Mouse (Mus musculus): ENCODE measurements around the gene Nav1.

The Nav1 gene

DNA sequence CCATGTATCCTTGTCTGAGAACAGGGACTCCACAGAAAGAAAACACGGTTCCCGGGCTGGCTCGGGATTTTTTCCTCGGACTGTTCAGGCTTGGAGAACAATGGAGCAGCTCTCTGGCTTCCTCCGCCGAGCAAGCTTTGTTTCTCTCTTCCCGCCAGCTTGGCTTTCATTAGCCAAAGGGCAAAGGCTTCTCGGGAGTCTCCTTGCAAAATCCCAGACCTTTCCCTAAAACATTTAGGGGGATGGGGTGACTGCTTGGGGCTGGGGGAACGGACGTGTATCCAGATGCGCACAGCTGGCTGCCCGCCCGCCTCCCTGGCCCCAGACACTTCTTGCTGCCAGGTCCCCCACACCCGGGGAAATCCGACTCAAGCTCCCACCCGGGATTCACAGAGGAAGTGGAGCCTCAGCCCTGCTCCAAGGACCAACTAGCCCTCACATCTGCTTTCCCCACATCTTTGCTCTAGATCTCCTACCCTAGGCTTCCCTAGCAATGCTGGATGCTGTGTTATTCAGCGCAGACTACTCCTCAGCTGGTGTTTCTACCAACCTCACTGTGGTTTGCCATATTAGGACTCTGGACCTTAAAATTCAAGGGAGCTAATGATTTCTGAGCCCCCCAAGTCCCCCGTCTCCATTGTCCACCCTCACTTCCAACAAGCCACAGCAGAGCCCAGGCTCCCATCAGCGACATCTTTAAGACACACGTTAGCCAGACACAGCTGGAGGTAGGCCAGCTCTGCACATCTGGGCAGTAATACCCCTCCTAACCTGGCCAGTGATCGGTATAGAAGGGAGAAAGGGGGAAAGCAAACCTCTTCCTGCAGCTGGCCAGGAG is 23.2 kb downstream of the Nav1 start:
- DNase-seq (ENCODE audit: extremely low read depth, insufficient read length, low spot score), result no peak

DNA sequence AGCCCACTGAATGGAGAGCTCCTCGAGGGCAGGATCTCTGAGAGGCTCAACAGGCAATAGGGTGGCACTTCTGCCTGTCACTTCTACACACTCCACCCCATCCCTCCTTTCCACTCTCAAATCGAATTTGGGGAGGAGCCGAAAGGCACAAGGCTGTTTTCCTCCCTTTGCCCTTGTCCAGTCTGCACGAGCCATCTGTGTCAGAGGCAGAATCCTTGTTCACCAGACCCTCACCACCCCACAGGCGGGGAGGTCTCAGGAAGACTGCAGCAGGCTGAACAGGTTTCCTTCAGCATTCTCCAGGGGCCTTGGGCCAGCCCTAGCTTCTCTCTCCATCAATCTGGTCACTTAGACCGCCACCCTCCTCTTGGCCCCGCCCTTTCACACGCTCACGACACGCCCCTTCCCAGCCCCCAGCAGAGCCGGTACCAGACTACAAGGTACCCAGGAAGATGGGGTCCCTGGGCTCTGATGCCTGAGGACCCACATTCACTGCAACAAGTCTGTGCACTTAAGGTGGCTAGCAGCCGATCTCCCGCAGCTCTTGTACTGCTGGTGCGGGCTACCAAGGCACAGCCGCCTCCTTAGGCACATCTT is 23.9 kb downstream of the Nav1 start:
- DNase-seq (ENCODE audit: extremely low read depth, insufficient read length, low spot score), result no peak

DNA sequence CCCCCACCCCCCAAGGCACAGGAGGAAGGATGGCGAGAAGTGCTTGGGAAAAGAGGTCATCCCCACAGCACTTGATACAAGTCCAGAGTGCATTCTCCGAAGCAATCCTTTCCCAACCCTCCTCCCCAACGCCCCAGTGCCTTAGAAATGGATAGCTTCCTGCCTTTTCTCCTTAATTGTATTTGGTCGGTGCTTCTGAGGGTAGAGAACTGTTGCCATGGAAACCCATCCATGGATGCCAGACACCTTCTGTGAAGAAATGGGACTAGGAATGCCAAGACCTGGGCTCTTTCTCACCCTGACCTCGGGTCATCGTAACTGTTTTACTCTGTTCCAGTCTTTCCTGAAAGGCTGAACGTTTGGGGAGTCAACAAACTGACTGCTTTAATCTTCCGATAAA is 26.1 kb downstream of the Nav1 start:
- no peak for DNase-seq (ENCODE audit: extremely low read depth, insufficient read length, low spot score)

DNA sequence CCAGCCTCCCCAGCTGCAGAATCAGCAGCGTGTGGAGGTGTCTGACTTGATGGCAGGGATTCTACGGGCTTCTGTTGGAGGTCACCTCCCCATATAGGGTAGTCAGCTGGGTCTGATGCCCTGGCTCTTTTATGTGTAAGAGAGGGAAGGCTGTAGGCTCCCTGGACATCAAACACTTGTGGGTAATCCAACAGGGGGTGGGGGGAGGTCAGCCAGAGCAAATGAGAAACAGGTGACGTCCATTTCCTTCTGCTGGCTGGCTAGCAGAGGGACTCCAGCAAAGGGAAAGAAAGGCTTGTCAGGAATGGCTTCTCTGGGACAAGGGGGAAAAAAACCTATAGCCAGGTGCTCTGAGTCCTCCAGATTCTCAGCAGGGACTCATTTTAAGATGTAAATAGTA is 28.0 kb downstream of the Nav1 start:
- DNase-seq (ENCODE audit: extremely low read depth, insufficient read length, low spot score), result no peak

DNA sequence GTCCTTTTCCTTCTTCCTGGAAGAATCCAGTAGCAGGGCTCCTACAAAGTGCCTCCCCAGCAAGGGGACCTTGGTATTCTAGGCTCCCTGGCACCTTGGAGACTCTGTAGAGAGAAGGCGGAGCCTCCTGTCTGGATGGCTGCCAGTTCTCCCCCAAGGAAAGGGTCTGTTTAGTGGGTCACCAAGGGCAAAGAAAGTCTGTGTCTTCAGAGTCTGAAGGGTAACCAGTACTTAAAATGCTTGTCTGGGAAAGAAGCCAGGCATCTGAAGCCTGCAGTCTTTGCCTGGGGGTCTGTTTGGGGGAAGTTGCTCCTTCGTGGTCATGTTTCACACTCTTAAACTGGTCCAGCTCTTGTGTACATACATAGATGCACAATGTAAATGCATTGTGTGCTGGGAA is 29.3 kb downstream of the Nav1 start:
- no peak for DNase-seq (ENCODE audit: extremely low read depth, insufficient read length, low spot score)

DNA sequence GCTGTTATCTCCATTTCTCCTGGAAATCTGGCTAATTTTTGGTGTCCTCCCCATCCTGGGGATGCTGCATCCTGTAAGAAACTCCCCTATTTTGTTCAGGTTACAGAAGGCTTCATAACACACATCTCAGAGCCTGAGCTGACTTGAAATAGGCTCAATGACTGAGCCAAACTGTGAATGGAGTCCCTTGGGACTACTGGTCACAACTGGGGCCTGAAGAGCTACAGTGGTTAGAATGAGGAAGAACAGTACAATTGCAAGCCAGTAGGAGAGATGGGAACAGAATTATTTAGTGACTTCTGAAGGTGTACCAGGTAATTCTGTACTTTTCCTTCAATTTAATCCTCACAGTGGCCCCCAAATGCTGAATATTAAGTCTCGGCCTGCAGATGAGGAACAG is 31.7 kb downstream of the Nav1 start:
- no peak for DNase-seq (ENCODE audit: extremely low read depth, insufficient read length, low spot score)

DNA sequence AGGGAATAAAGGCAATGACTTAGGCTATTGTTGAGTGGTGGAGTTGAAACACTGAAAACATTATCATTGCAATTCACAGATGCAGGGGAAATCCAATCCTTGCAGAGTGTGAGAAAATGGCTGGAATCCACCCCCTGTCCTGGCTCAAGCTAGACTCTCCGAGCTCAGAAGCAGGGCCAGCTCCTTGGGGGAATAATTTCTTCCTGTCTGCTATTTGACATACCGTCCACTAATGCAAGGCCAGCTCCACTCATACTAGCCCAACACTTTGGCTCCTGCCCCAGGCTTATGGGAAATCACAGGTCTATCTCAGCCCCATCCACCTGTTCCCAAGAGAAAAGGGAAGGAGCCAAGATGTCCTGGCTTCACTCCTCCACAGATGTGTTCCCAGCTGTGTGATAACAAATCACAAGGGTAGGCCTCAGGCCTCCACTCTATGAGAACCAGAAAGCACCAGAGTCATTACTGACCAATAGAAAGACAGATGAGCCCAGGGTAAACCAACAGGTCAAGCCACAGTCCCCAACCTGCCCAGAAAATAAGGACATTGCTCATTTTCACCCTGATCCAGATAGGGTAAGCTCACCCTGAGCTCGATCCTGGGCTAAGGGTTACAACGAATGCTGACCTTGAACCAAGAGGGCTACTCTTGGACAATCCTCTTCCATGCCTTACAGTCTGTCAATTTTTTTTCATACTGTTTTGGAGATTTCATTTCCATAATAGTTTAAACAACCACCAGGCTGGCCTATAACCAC is 32.5 kb downstream of the Nav1 start:
- DNase-seq (ENCODE audit: extremely low read depth, insufficient read length, low spot score), result no peak

DNA sequence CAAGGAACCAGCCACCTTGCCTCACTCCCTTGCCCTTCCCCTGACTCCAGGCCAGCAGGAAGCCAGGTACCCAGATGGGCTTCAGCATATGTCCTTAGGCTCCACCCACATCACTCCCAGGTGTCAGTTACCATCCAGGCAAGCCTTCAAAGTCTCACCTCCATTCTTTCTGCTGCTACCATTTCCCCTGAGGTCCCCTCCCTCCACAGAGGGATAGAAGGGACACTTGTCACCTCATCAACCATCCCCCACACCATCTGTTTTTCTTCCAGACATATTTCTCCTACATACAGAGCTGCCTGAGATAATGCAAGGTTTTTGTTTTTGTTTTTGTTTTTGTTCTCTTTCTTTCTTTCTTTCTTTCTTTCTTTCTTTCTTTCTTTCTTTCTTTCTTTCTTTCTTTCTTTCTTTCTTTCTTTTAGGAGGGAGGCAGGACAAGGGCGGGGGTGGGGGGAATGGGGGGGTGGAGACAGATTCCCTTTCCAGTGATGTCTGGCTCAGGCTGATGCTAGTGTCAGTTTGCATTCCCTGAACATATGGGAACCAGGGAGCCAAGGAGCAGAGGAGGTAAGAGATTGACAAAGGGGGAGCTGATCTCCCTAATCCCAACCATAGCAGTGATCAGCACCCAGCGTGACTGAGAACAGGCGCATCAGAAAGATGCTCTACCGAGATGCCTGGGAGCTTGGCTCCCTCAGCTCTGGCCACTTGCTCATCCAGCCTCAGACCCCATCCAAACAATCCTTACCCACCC is 34.8 kb downstream of the Nav1 start:
- DNase-seq (ENCODE audit: extremely low read depth, insufficient read length, low spot score), result no peak

DNA sequence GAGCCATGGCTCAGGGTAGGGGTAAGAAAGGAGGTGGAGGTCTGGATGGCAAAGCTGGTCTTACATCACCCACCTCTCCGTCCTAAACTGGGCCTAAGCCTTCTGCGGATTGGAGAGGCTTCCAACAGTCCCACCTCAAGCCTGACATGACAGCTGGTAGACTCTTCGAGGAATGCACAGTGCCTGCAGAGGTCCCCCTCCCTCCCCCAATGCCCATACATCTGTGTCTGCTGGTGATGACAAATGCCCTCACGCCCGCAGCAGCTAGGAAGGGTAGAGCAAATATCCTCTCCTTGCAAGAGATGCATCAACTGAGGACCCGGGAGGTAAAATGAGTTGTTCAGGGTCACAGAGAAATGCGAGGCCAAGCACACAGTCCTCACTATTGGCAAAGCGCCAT is 39.0 kb downstream of the Nav1 start:
- DNase-seq (ENCODE audit: extremely low read depth, insufficient read length, low spot score), result peak; percentile 50

DNA sequence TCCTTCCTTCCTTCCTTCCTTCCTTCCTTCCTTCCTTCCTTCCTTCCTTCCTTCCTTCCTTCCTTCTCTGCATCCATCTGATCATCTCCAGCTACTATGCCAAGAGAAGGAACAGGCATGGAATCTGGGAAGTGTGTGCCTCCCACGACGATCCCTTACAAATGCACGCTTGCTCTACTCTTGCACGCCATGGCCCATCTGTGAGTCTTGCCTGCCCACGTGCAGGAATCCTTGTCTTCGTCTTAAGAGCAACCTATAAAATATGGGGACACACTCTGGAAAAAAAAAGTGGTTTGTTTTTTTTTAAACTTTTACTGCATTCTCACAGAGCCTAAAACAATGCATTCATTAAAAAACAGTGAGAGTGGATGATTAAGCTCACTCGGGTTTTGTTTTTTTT is 40.5 kb downstream of the Nav1 start:
- DNase-seq (ENCODE audit: extremely low read depth, insufficient read length, low spot score), result no peak

DNA sequence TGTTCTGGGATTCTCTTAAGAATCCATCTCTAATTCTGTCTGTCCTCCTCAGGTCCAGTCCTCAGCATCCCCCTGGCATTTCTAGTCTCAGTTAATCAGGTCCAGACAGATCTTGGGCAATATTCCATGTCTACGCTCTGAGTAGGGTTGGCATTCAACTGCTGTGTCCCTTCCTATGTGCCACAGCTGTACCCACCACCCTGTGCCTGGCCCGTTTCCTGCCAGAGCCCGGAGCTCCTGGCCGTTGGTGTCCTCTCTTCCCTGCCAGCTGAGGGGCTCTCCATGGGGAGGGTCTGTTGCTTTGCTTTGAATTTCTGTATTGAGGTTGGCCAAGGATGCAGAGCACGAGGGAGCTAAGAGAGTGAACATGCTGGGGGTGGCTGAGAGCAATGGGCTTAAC is 41.3 kb downstream of the Nav1 start:
- DNase-seq (ENCODE audit: extremely low read depth, insufficient read length, low spot score), result no peak

DNA sequence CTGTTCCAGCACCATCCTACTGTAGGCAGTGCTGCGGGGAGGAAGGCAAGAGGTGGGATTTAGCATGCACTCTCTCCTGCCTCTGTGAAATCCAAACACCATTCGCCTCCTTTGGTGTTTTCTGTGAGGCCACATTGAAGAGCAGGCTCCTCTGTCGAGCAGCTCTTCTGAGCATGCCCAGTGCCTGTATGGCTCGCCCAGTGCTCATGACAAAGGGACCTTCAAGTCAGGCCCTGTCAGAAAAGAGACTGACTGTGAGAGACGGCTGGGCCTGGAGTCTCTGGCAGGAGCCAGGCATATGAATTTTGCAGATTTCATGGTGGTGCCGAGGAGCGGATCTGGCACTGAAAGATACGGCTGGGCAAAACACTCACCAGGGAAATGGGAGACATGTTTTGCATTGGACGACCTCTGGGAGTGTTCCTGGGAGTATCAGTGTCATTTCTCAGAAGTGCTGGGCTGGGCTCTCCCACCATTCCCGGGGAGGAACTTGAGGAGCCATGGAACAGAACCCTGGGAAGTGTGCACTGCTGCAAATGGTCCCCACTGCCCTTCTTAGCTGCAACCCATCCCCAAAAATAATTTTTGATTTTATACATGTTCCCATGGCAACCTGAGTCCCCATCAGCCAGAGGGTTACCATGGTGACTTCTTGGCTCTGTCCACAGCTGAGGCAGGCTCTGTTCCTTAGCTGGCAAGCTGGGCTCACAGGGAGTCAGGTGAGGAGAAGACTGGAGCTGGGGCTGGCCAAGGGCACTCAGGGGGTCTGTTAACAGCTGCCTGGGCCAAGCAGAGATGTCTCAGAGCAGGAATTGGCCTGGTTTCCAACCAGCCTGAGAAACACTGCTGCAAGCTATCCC is 42.2 kb downstream of the Nav1 start:
- DNase-seq (ENCODE audit: extremely low read depth, insufficient read length, low spot score), result no peak

DNA sequence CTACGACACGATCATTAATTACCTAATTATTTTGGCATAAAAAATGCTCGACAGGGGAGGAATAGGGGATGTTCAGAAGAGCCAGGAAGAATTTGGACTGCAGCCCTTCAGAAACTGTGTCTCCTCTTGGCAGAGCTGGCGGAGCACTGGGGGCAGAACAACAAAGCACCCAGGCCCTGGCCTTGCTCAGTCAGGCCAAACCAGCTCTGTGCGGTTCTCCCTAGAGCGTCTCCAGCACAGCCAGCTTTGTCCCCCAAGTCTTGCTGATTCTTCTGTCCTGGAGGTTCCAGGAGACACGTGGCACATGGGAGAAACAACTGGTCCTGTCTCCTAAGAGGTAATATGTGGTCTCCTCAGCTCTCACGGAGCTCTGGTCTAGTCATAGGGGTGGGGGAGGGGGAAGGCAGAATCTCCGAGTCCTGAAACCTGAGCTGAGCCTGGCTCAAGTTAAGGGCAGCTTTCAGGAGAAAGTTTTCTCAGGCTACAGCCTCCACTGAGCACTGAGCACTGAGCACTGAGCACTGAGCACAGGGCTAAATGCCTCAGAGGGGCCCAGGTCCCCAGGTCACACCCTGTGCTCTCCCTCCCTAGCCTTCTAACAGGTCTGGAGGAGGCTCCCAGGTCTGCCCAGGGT is 43.2 kb downstream of the Nav1 start:
- DNase-seq (ENCODE audit: extremely low read depth, insufficient read length, low spot score), result no peak

DNA sequence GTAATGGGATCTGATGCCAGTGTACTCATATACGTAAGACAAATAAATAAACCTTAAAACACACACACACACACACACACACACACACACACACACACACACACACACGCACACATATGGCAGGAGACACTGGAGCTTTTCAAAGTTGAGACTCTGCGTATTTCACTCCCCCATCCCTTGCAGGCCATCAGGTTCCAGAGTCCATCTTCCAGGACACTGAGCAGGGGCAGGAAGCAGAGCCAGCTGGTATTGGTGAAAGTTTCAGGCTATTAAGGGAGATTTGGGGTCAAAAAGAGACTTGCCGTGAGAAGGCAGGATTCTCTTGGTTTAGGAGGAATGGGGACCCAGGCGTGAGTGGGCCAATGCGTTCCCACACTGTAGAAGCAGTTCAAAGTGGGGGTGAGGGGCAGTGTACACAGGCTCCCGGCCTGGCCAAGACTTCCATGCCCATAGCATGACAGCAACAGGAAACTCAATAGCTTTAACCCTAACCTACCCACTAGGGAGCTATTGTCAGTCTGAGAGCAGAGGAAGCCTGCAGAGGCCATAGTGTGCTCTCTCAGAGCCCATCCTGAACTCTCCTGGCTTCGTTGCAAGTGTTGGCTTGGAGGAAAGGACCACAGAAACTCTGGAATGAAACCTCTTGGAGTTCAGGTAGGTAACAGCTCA is 44.0 kb downstream of the Nav1 start:
- DNase-seq (ENCODE audit: extremely low read depth, insufficient read length, low spot score), result no peak

DNA sequence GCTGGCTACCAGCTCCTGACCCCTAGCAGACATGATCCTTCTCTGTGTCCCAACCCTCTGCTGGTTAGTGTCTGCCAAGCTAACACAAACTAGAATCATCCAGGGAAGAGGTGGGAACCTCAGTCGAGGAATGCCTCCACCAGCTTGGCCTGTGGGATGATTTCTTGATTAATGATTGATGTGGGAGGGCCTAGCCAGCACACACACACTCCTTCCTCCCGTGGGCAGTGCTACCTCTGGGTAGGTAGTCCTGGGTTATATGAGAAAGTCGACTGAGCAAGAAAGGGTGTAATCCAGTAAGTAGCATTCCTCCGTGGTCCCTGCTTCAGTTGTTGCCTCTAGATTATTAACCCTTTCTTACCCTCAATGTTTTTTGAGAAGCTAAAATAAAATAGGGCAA is 45.0 kb downstream of the Nav1 start:
- DNase-seq (ENCODE audit: extremely low read depth, insufficient read length, low spot score), result no peak

DNA sequence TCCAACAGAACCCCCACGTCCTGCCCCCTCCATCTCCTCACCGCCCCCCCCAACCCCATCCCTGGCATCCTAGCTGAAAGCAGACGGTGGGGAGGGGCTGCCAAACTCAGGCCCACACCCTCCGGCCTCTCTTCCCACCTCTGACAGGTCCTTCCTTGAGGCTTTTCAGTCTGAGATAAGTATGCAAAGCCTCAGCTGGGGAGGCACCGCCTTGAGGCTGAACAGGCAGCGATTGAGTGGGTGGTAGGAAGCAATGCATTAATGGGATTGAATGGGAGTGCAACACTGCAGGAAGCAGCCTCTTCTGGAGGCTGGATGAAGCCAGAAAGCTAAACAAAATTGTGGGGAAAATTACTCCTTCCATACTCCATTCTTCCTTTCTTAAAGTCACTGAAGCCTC is 45.8 kb downstream of the Nav1 start:
- DNase-seq (ENCODE audit: extremely low read depth, insufficient read length, low spot score), result no peak

DNA sequence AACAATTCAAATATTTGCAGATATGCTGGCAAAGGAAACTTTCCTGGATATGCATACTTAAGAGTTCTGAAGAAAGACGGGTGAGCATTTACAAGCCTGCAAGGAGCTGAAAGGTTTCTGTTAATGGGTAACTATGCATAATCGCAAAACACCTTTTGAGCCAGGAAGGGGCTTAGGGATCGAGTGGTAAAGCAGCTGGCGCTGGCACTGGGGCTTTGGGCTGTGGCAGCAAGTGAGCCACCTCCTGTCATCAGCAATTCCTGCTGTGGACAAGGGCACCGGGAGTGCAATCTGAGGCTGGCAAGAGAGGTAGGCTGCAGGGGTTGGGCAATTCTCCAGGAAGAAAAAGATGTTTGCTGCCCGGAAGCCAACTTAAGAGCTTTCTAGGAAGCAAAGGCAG is 49.1 kb downstream of the Nav1 start:
- DNase-seq (ENCODE audit: extremely low read depth, insufficient read length, low spot score), result no peak

DNA sequence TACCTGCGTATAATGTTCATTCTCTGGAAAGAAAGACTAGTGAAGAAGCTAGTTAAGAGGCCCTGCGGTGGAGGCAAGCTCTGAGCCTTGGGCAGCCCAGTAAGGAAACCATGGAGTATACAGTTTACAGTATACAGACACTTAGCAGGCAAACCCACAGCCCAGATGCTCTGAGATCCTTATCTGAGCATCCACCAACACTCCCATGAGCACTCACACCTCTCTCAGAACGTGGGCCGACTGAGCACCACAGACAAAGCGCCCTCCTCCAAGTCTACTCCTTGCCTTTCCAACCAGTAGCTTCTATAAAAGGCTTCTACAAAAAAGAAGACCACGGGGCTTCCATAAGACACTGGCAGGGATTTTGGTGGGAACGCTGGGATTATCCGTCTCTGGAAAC is 51.2 kb downstream of the Nav1 start:
- DNase-seq (ENCODE audit: extremely low read depth, insufficient read length, low spot score), result no peak

DNA sequence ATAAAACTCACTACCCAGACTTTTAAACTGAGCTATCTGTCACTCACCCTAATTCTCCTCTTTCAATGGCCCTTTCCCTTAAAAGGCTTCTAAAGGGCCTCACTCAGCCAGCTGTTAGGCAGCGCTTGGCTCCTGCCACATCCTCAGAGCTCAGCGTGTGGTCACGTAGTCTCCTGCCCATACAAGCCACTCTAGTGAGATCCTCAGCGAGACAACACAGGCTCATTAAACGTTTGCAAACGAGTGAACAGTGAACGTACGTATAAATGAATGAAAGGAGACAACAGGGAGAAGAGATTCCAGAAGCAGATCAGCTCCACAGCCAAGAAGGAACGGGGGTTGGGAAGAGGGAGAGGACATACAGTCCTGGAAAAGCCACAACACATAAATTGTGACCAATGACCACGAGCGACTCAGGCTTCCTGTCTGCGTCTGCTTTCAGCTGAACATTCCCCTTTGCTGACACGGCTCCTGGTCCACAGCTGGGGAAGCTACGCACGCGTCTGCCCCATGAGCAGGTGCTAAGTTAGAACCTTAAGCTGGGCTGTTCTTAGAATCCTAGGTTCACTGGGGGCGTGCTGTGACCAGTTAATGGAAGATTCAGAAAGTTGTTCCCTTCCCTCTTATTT is 52.3 kb downstream of the Nav1 start:
- no peak for DNase-seq (ENCODE audit: extremely low read depth, insufficient read length, low spot score)
